Mouse (Mus musculus) kidney, postnatal 36 days (tissue): ENCODE results near the gene Grk6.

ENCODE experiments used
- DNase-seq, 2 experiments: peaks; one replicate each; pipeline ENCODE4 v3.0.0; 2021 to 2022; ENCODE audit warnings: mixed read lengths in 2 of 2

Grk6 gene

GRCm38 (mm10) chr13:55444937-55445315, at the start of gene Grk6:
Gene Grk6, plus strand, starts transcription at chr13:55445072.
- peak; percentile 99 to 100 for DNase-seq

DNA sequence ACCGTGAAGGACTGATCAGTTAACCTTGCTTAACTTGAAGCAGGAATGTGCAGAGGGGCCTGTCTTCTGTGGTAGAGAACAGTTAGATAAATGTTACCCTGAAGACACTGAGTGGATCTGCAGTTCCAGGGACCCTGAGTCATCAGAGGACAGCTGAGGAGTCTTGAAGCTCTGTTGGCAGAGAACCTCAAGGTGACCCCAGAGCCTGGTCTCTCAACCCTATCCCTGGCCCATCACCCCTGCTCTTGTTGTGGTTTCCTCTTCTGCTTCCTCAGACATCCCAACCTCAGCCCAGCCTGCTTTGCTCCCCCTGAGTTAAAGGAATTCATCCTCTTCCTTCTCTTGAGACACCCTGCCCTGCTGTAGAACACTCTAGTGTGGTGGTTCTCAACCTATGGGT, 46.8 kb upstream of the Grk6 start, which contains the start of gene Slc34a1:
Slc34a1 (plus strand) TSS at position 100 of the 400 bp plus-strand sequence.
- no peak for DNase-seq

GRCm38 (mm10) chr13:55399300-55400038, 45.4 kb upstream of the Grk6 start:
- DNase-seq = peak; percentile 77

GRCm38 (mm10) chr13:55400039-55400346, 44.9 kb upstream of the Grk6 start:
- DNase-seq = no peak

DNA sequence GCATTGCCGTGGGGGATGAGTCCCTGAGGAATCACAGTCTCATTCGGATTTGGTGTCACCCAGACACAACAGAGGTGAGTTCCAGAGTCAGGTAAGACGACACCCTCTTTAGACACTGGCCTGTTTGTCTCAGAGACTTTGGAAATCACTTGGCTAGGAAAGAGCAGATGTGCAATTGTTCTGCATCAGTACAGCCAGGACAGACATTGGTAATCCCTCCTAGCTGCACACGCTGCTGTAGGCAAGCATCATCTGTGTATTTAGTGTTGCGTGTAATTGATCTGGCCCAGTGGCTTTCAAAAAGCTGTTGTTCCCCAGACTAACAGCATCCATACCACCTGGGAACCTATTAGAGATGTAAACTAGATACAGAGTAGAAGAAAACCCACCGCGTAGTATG, 41.6 kb upstream of the Grk6 start:
- DNase-seq = no peak

DNA sequence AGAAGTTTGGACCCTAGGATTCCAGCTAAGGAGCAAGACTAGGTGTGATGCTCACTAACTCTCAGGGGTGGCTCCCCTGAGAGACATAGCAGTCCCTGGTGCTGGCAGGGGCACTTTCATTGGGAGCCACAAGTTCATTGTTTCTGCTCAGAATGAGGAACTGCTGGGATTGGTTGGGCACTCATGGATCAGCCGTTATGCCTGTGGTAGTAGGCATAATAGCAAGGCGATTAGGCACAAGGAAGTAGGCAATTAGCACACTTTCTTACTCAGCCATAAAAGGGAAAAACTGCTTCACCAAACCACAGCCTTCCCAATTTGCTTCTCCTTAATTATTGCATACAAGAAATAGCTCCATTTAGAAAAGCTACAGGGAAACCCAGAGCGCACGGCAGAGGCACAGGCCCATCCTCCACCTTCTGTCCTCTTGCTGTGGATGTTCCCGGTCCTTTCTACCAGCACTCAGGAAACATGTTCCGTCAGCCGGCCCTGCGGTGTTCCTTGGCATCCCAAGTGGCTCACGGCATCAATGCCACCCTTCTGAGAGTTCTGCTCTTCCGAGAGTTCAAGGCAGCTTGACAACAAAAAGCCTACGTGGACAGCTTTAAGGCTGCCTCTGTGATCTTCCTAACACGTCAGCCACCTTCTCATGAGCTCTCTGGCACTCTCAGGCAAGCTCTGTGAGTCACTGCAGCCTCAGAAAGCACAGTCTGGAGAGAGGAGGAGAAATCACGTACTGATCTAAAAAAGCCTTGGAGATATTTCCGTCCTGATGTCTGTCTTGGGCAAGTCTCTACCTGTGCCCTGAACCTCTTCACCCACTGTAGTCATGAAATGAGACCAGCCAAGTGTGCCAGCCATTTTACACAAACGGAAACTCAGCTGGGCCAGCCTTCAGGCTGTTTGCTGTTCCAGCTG, 40.7 kb upstream of the Grk6 start:
- peak in 1 of 2 experiments; percentile 33 for DNase-seq

DNA sequence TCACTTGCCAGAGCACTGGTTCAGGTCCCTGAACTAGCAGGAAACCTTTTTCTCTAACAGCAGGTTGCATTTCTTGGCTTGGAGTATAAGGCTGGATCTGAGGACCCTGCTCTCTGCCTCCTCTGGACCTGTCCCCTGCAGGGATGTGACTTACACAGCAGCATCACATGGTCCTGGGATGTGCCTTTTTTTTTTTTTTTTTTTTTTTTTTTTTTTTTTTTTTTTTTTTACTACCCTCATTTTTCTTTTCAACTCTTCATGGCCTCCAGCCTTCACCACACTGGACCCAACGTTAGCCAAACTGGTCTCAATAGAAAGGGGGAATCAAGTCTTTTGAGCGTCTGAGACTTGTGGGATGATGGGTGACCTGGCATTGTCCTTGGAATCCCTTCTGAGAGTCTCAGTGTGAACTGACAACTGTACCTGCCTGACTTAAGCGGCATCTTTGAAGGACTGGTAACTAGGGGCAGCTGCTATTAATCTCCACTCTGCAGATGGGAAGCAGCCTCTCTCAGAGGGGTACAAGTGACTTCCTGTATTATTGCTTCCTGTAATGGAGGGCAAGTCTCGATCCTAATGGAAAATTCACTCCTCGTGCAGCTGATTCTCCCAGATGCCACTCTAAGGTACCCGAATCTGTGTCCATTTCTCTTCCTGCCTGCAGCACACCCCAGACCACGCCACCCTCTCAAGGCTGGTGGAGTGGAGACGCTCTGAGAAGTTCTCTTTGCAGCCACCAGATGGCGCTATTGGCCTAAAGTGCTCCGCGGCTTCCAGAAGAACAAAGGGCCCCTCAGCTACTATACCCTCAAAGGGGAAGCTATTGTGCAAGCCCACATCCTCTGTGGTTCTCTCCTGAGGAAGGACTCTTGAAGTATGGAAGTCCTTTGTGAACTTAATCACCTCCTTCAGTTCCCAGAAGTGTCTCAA, 39.8 kb upstream of the Grk6 start:
- peak; percentile 65 to 88 for DNase-seq

GRCm38 (mm10) chr13:55405783-55406390, 39.0 kb upstream of the Grk6 start:
- DNase-seq = peak in 1 of 2 experiments; percentile 28

DNA sequence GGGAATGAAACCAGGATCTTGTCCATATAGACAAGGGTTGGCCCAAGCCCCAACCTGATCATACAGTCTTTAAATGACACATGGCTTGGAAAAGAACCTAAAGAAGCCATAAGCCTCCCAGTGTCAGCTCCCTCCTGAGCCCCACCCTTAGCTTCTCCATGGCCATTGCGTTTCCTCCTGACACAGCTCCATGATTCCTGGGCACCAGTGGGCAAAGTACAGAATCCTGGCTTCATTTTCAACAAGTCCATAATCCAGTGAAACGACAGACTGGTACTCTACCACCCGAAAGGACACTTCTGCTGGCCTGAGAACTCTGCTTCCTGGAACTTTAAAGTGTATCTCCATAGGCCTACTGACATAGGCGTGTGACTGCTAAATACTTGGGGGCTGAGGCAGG, 37.5 kb upstream of the Grk6 start:
- DNase-seq = peak in 1 of 2 experiments; percentile 53

DNA sequence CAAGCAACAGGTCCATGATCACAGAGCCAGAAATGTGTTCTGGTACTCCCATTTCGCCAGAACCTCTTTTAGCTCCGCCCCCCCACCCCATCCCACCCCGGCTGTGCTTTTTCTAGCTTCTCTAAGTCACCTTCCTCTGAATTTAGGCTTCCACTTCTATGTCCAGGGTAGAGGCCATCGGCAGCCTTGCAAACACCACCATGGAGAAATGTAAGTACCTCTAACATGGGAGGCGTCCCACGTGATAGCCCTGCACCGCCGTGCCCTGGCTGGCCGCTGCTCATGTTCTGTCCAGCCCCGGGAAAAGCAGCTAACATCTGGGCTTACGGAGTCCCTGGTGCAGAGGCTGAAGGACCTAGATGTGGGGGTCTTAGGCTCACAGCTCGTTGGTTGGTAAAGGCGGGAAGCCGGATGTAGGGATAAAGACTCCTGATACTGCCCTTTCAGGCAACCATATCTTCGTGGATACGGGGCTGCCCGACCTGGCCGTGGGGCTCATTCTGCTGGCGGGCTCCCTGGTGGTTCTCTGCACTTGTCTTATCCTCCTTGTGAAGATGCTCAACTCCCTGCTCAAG, 36.2 kb upstream of the Grk6 start:
- DNase-seq = peak in 1 of 2 experiments; percentile 65

GRCm38 (mm10) chr13:55411826-55412225, 33.0 kb upstream of the Grk6 start:
- peak in 1 of 2 experiments; percentile 58 for DNase-seq

GRCm38 (mm10) chr13:55412643-55413307, 32.1 kb upstream of the Grk6 start:
- DNase-seq = peak in 1 of 2 experiments; percentile 37

DNA sequence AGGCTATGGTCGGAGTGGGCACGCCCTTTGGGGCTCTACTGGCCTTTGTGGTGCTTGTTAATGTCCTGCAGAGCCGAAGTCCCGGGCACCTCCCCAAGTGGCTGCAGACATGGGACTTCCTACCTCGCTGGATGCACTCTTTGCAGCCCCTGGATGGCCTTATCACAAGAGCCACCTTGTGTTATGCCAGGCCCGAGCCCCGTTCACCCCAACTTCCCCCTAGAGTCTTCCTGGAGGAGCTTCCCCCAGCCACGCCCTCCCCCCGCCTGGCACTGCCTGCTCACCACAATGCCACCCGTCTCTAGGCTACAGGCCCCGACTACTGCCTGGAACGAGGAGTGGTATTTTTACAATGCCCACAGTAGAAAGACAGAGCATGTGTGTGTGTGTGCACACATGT, 31.5 kb upstream of the Grk6 start:
- DNase-seq = peak in 1 of 2 experiments; percentile 49

GRCm38 (mm10) chr13:55414743-55415380, 30.0 kb upstream of the Grk6 start, which contains the start of gene Pfn3:
Gene Pfn3, minus strand, starts transcription at chr13:55415232.
- peak; percentile 87 to 90 for DNase-seq

DNA sequence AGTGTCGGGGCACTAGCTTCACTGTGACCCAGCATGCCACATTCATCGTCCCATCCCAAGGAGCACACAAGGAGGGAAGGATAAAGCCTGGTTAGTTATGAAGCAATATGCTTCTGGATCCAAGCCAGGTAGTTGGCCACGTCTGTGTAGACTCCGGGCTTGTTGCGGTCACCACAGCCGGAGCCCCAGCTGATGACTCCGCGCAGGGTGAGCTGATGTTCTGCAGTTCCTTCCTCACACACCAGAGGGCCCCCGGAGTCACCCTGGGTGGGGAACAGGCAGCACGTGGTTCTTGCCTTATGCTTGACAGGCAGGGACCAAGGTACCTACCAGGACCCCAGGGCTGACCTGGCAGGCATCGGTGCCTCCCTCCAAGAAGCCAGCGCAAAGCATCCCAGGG, 26.9 kb upstream of the Grk6 start:
- DNase-seq = peak; percentile 83 to 95

DNA sequence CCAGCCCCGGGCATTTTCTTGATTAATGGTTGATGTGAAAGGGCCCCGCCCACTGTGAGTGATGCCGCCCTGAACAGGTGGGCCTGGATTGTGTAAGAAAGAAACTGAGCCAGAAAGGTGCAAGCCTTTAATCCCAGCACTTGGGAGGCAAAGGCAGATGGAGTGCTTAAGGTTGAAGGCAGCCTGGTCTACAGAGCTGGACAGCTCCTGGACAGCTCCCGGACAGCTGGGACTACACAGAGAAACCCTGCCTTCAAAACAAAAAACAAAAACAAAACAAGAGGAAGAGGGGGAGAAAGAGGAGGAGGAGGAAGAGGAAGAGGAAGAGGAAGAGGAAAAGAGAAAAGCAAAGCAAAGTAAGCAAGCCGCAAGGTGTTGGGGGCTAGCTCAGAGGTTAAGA, 25.7 kb upstream of the Grk6 start:
- no peak for DNase-seq

DNA sequence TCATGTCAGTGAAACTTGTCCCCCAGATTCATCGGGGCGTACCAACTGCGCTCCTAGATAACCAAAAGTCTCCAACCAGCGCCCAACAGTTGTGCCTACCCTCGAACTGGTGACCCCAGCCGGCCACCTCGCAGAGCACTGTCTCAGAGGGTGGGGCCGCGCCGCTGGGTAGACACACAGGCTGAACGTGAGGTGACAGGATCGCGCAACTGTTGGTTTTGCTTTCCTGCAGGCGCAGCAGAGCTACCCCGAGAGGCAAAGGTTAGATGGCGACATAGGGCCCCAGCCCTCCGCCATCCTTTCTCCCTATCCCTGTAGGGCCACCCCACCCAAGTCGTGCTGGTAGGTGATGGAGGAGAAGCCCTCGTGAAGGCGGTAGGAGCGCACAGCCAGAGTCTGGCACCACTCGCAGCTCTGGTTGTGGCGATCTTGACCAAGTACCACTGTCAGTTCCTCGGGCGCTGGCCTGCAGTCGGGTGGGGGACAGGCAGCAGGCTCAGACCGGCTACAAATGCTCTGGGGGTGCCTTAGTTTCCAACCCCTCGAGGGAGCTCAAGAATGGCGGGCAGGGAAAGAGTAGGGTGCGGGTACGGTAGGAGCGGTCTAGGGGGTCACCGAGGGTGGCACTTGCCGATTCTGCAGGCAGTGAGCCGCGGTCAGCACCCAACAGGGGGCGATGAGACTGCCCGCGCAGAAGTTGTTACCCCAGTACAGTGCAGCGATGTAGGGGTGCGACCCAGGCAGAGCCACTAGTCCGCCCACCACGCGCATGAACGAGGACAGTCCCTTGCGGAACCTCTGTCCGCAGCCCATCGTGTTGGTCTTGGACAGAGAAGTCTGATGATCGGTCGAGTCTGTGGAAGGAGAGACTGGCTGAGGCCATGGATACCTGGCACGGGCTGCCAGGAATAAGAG, 24.6 kb upstream of the Grk6 start:
- DNase-seq = no peak

DNA sequence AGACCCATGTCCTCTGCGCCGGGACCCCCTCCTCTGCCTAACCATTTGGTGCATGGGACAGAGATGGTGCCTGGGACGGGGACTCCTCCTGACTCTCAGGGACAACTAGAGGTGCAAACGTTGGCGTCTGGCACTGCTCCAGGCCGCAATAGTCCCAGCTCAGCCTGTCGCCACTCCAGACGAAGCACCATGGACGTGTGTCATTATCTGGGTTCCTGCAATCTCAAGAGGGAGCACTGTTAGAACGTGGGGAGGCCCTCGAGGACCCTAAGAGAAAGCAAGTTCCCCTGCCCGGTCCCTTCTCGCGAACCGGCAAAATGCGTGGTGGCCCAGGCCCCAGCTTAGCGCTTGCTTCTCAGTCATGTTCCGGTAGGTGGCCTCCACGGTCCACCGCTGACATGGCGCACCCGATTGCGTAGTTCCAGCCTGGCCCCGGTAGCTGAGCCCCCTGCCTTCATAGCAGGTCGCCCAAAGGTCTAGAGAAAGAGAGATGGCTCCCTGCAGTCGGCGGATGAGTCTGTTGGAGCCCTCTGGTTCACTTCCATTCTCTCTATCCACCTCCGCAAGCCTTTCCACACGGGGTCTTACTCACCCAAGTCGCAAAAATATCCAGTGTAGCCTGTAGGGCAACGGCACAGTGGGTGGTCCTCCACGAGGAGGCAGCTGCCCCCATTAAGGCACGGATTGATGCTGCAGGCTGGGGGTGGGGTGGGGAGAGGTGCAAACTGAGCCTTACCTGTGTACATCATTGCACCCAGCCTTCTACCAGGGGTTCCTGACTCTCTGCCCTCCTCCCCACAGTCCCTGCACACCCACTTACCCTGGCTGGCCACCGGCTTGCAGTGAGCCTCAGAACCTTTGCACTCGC, 23.7 kb upstream of the Grk6 start:
- peak; percentile 71 to 86 for DNase-seq

GRCm38 (mm10) chr13:55426613-55427012, 18.3 kb upstream of the Grk6 start, which contains the start of gene F12:
Gene F12, minus strand, starts transcription at chr13:55426793.
- no peak for DNase-seq
